Mouse (Mus musculus): ENCODE results near the gene Dpf3. TPM values are rescaled to one million over a fixed set of nuclear protein-coding genes. Genes with fewer than 3 reads are reported as not detected.

The Dpf3 gene
- polyA plus RNA-seq, 1 experiment from 2014 or later, result 4.2 TPM

DNA sequence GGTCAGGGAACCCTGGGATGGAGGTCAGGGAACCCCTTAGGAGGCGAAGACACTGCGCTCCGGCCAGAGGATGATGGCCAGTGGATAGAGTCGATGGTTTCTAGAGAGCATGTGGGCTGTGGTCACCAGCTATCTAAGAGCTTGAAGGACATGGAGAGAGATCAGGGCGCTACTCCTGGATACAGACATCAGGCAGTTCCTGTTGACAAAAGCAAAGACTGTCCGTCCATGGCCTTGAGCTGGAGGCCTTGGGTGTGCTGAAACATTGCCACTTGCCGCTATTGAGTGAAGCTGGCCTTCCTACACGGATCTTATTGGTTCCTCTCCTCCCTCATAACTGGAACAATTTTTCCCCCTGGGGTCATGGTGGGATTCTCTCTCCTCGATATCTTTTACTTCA, 6.7 kb upstream of the Dpf3 start:
- Histone ChIP-seq H3K27me3 (ENCODE audit: control insufficient read depth, insufficient read depth, low read length) (no peaks in the 10 kb centered on the region), H3K9ac (ENCODE audit: low read length) (no peak overlapping the region), H3K27ac (ENCODE audit: low read length) (no peak overlapping the region), H3K9me3 (replicated peaks; ENCODE audit: control insufficient read depth, low read length) (no peaks in the 10 kb centered on the region; the same call in 1 of the 2 replicates), H3K4me2 (ENCODE audit: low read depth, low read length) (no peak overlapping the region), H3K4me1 (ENCODE audit: control insufficient read depth, insufficient read depth, low read length) (no peaks in the 10 kb centered on the region), H3K4me3 (replicated peaks; ENCODE audit: low read length) (no peak overlapping the region), H3K36me3 (ENCODE audit: control insufficient read depth, insufficient read depth, low read length) (no peaks in the 10 kb centered on the region)
- ATAC-seq (ENCODE audit: insufficient read depth, low FRiP score), result no peak
- 83% methylated on average over 9 of the region's 9 CpGs for WGBS

DNA sequence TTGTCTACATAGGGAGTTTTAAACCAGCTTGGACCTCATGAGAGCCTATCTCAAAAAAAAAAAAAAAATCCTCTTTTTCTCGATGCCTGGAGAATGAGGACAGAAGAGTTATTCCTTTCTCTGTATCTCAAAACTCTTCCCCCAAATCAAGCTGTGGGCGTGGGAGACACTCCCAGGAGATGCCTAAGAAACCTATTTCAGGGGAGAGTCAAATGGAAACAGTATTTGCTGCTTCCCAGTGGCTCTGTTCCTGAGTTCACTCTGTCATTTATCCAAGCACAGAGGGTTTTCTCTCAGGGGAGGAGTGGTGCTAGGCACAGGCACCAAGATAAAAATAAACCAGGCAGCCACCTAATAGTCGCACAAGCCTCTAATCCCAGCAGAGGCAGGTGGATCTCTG, 5.3 kb upstream of the Dpf3 start:
- no peaks in the 10 kb centered on the region for H3K4me1 ChIP-seq (ENCODE audit: control insufficient read depth, insufficient read depth, low read length)
- 70% methylated on average over 3 of the region's 3 CpGs for WGBS

DNA sequence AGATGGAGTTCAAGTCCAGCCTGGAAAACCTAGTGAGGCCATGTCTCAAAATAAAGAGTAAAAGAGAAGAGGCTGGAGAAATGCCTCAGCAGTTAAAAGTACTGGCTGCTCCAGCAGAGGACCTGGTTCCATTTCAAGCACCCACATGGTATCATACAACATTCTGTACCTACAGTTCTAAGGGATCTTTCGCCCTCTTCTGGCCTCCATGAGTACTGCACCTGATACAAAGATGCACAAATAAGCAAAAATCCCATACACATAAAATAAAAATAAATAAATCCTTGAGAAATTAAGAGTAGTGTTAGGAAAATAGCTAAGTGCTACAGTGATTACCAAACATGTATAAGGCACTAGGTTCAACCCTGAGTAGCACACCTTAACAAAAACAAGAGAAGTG, 4.1 kb upstream of the Dpf3 start:
- H3K4me3 ChIP-seq (replicated peaks; ENCODE audit: low read length), result no peak overlapping the region
- H3K4me1 ChIP-seq (ENCODE audit: control insufficient read depth, insufficient read depth, low read length), result 0 out of 2 replicates have a peak, but pooled peaks cover under 1% of the 10 kb centered on the region
- H3K27me3 ChIP-seq (ENCODE audit: control insufficient read depth, insufficient read depth, low read length), result no peaks in the 10 kb centered on the region
- no peak for ATAC-seq (ENCODE audit: insufficient read depth, low FRiP score)
- no peak overlapping the region for H3K9ac ChIP-seq (ENCODE audit: low read length)
- 59% methylated on average over 1 of the region's 1 CpGs for WGBS
- no peak overlapping the region for H3K27ac ChIP-seq (ENCODE audit: low read length)
- H3K4me2 ChIP-seq (ENCODE audit: low read depth, low read length), result no peak overlapping the region
- H3K9me3 ChIP-seq (replicated peaks; ENCODE audit: control insufficient read depth, low read length), result no peaks in the 10 kb centered on the region; the same call in 1 of the 2 replicates
- no peaks in the 10 kb centered on the region for H3K36me3 ChIP-seq (ENCODE audit: control insufficient read depth, insufficient read depth, low read length)

More for the DNA sequence above, 5.3 kb upstream of the Dpf3 start:
- no peak overlapping the region for H3K27ac ChIP-seq (ENCODE audit: low read length)
- no peaks in the 10 kb centered on the region for H3K36me3 ChIP-seq (ENCODE audit: control insufficient read depth, insufficient read depth, low read length)
- H3K27me3 ChIP-seq (ENCODE audit: control insufficient read depth, insufficient read depth, low read length), result no peaks in the 10 kb centered on the region
- no peak overlapping the region for H3K4me3 ChIP-seq (replicated peaks; ENCODE audit: low read length)
- ATAC-seq (ENCODE audit: insufficient read depth, low FRiP score), result no peak
- no peak overlapping the region for H3K4me2 ChIP-seq (ENCODE audit: low read depth, low read length)
- no peak overlapping the region for H3K9ac ChIP-seq (ENCODE audit: low read length)
- no peaks in the 10 kb centered on the region; the same call in 1 of the 2 replicates for H3K9me3 ChIP-seq (replicated peaks; ENCODE audit: control insufficient read depth, low read length)

DNA sequence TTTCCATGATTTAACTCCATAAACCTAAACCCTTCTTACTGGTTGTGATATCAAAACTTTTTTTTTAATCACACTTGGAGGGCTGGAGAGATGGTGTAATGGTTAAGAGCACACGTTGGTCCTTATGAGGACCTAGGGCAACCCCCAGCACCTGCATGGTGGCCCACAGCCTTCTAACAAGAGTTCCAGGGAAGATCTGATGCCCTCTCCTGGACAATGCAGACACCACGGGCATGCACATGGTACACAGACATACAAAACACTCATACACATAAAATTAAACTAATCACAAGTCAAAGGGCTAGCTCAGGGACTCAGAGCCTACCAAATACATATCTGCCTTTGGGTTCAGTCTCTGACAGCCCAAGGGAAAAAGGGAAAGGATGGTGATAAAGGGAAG, 2.2 kb upstream of the Dpf3 start:
- WGBS, result 34% methylated on average over 2 of the region's 2 CpGs

DNA sequence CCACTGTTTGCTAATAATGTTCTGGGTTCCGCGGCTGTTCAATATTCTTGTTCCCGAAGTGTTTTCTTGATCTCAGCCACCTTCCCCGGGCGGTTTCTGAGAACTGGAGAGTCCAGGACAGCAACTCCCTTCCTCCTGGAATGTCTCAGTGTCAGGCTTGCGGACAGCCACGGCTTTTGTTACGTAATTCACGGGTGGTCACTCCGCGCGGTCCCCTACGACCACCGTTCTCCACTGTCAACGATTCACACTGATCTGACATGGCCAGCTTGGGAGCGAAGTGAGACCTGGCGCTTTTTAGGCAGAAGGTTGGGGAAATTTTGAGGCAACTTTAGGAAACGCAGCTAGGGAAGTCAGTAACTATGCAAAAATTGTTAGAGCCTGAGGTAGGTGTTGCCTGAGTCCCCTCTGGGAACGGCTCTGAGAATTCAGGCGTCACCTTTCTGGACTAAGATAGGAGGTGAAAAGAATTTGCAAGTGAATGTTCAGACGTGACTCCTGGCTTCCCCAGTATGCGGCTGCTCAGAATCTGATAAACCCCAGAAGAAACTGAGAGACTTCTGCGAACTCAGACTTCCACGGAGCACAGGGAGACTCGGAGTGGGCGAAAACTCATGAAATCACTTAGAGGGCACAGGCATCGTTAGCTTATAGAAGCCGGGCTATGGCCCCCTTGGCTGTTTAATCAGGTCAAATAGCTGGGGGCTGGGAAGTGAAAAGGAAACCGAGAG, 860 bp upstream of the Dpf3 start:
- ATAC-seq (ENCODE audit: insufficient read depth, low FRiP score), result no peak
- Histone ChIP-seq H3K27me3 (ENCODE audit: control insufficient read depth, insufficient read depth, low read length) (peaks cover 15% of the 10 kb centered on the region), H3K27ac (ENCODE audit: low read length) (no peak overlapping the region), H3K9ac (ENCODE audit: low read length) (peak overlapping the region; percentile 34), H3K9me3 (replicated peaks; ENCODE audit: control insufficient read depth, low read length) (no peaks in the 10 kb centered on the region; the same call in 1 of the 2 replicates), H3K4me2 (ENCODE audit: low read depth, low read length) (peak overlapping the region; percentile 99), H3K4me3 (replicated peaks; ENCODE audit: low read length) (peak overlapping the region; percentile 72), H3K4me1 (ENCODE audit: control insufficient read depth, insufficient read depth, low read length) (peaks cover 6% of the 10 kb centered on the region), H3K36me3 (ENCODE audit: control insufficient read depth, insufficient read depth, low read length) (no peaks in the 10 kb centered on the region)
- WGBS, result under 1% methylated on average over 29 of the region's 29 CpGs

More for the DNA sequence above, 2.2 kb upstream of the Dpf3 start:
- Histone ChIP-seq H3K9ac (ENCODE audit: low read length) (no peak overlapping the region), H3K27me3 (ENCODE audit: control insufficient read depth, insufficient read depth, low read length) (peaks cover 4% of the 10 kb centered on the region; the same call in 1 of the 2 replicates), H3K27ac (ENCODE audit: low read length) (no peak overlapping the region), H3K9me3 (replicated peaks; ENCODE audit: control insufficient read depth, low read length) (no peaks in the 10 kb centered on the region; the same call in 1 of the 2 replicates), H3K36me3 (ENCODE audit: control insufficient read depth, insufficient read depth, low read length) (no peaks in the 10 kb centered on the region), H3K4me2 (ENCODE audit: low read depth, low read length) (no peak overlapping the region), H3K4me3 (replicated peaks; ENCODE audit: low read length) (no peak overlapping the region), H3K4me1 (ENCODE audit: control insufficient read depth, insufficient read depth, low read length) (peaks cover 6% of the 10 kb centered on the region)
- ATAC-seq (ENCODE audit: insufficient read depth, low FRiP score), result no peak

DNA sequence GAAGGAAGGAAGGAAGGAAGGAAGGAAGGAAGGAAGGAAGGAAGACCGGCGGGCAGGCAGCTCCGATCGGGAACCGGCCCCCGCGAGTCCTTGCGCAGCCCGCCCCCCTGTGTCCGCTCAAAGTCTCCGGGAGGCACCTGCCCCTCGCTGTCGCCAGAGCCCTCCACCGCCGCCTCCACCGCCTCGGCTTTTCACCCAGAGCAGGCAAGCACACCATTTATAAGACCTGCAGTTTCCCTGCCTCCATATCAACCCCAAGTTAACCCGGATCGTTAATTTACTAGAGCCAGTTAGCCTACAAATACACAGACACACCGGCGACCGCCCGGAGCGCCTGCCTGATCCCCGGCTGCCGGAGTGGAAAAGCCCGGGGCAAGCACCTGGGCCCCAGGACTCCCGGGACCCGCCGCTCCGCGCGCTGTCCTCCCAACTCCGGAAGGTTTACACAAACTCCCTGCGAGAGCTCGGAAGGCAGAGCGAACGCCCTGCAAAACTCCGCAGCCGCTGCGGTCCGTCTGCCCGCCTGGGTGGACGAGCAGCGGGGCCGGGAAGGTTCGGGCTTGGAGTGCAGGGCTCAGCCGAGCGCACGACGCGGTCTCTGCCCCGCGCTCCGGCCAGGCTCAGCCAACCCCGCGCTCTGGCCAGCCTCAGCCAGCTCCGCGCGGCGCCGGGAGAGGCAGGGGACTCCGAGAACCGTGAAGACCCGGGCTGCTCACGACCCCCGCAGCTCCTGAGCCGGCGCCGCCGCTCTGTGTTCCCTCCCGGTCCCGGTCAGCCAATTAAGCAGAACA, 650 bp downstream of the Dpf3 start:
- peak; percentile 29; the same call in 1 of the 2 replicates for ATAC-seq (ENCODE audit: insufficient read depth, low FRiP score)
- Histone ChIP-seq H3K4me2 (ENCODE audit: low read depth, low read length) (peak overlapping the region; percentile 99), H3K9ac (ENCODE audit: low read length) (peak overlapping the region; percentile 78), H3K36me3 (ENCODE audit: control insufficient read depth, insufficient read depth, low read length) (no peaks in the 10 kb centered on the region), H3K27ac (ENCODE audit: low read length) (peak overlapping the region; percentile 46), H3K4me1 (ENCODE audit: control insufficient read depth, insufficient read depth, low read length) (peaks cover 6% of the 10 kb centered on the region), H3K4me3 (replicated peaks; ENCODE audit: low read length) (peak overlapping the region; percentile 72), H3K27me3 (ENCODE audit: control insufficient read depth, insufficient read depth, low read length) (peaks cover 15% of the 10 kb centered on the region), H3K9me3 (replicated peaks; ENCODE audit: control insufficient read depth, low read length) (no peaks in the 10 kb centered on the region; the same call in 1 of the 2 replicates)
- under 1% methylated on average over 73 of the region's 73 CpGs for WGBS

DNA sequence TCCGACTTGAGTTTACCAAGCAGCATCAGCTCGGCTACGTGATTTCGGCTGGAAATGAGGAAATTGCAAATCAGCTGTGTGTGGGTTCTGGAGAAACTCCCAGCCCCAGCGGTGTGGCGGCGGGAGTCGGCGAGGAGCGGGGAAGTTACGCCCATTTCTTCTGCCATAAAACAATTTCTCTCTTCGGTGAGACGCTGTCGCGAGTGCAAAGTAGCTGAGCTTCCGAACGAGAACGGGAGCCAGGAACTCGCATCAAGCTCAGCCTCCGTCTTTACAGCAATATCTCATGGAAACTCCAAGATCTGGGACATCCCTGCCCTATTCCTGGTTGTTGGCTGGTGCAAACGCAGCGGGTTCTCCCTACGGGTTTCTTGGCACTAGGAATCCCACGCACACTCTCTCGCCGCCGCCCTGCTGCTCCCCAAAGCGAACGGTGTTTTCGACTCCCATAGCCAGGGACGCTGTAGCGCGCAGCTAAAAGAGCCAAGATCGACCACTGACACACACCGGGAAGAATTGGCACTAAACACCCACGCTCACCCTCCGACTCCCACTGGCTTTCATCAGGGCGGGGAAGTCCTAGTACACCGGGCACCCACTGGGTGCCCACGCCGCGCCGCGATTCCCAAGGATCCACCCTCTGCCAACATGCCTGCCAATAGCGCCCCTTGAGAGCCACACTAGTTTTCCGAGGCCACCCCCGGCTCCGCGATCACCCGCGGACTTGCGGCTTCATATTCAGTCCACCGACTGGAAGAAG, 1.4 kb downstream of the Dpf3 start:
- Histone ChIP-seq H3K36me3 (ENCODE audit: control insufficient read depth, insufficient read depth, low read length) (no peaks in the 10 kb centered on the region), H3K4me3 (replicated peaks; ENCODE audit: low read length) (peak overlapping the region; percentile 72), H3K9me3 (replicated peaks; ENCODE audit: control insufficient read depth, low read length) (no peaks in the 10 kb centered on the region), H3K9ac (ENCODE audit: low read length) (peak overlapping the region; percentile 78), H3K4me1 (ENCODE audit: control insufficient read depth, insufficient read depth, low read length) (peaks cover 6% of the 10 kb centered on the region), H3K27ac (ENCODE audit: low read length) (no peak overlapping the region), H3K4me2 (ENCODE audit: low read depth, low read length) (peak overlapping the region; percentile 99), H3K27me3 (ENCODE audit: control insufficient read depth, insufficient read depth, low read length) (peaks cover 15% of the 10 kb centered on the region)
- no peak for ATAC-seq (ENCODE audit: insufficient read depth, low FRiP score)
- under 1% methylated on average over 53 of the region's 53 CpGs for WGBS

DNA sequence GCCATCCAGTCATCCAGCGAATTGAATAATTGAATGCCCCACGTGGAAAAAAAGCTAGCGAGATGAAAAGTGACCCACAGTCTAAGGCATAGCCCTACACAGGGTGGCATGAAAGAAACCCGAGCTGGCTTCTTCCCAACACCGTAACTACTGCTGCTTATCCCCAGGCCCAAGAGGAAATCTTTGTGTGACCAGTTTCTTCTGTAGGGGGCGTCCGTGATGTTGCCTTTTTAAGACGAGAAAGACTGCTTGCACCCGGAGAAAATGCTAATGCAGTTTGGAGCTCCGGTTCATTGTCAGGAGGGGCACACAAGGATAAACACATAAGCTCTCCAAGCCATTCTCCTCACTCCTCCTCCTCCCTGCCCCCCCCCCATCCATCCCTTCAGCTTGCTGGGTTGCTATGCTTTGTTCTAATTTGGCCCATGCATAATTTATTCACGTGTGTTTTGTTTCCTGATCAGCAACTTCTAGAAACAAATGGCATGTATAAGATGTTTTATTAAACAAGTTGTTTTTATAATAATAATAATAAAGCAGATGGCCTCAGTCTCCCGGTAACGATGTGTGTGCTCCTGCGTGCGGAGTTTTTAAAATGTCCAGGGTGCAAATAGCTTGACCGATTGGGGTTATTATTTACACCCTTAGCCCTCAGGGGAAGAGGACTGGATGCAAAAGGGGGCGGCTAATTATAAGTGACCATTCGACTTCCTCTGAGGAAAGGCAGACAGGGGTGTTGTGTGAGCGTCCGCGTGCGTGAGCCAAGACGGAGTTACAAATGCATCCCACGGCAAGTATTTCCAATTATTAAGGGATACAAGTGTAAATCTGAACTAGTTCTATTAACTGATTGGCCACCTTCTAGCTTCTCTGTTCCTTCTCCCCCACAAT, 2.4 kb downstream of the Dpf3 start:
- H3K9ac ChIP-seq (ENCODE audit: low read length), result no peak overlapping the region
- no peaks in the 10 kb centered on the region for H3K9me3 ChIP-seq (replicated peaks; ENCODE audit: control insufficient read depth, low read length)
- no peaks in the 10 kb centered on the region for H3K36me3 ChIP-seq (ENCODE audit: control insufficient read depth, insufficient read depth, low read length)
- ATAC-seq (ENCODE audit: insufficient read depth, low FRiP score), result no peak
- H3K27ac ChIP-seq (ENCODE audit: low read length), result no peak overlapping the region
- H3K4me3 ChIP-seq (replicated peaks; ENCODE audit: low read length), result peak overlapping the region; percentile 72
- H3K27me3 ChIP-seq (ENCODE audit: control insufficient read depth, insufficient read depth, low read length), result peaks cover 15% of the 10 kb centered on the region
- 6% methylated on average over 24 of the region's 24 CpGs for WGBS
- peak overlapping the region; percentile 99 for H3K4me2 ChIP-seq (ENCODE audit: low read depth, low read length)
- peaks cover 6% of the 10 kb centered on the region for H3K4me1 ChIP-seq (ENCODE audit: control insufficient read depth, insufficient read depth, low read length)

Measured in stomach, embryonic 16.5 days (tissue).